Mouse (Mus musculus) forebrain, embryonic 13.5 days (tissue): ENCODE results near the gene Tmem120b. TPM values are rescaled to one million over a fixed set of nuclear protein-coding genes. Genes with fewer than 3 reads are reported as not detected.
A peak's percentile ranks its signal among the peaks of the same experiment; 100 is the strongest.

Experiments used
- ATAC-seq: fragments of 200-750 bp; cut with Nextera tagmentation; 2 replicates; pipeline ENCODE4 v1.8.0; 2017
- H3K27ac ChIP-seq: fragments of 300-500 bp; sonication (generic); 2 replicates; pipeline ENCODE4 v1.5.1; 2015; ENCODE audit warnings: inconsistent platforms, mild to moderate bottlenecking, moderate library complexity
- H3K27me3 ChIP-seq: fragments of 300-500 bp; sonication (generic); 2 replicates; pipeline ENCODE4 v1.6.1; 2015; ENCODE audit warnings: mild to moderate bottlenecking, inconsistent platforms
- H3K36me3 ChIP-seq: fragments of 300-500 bp; sonication (generic); 2 replicates; pipeline ENCODE4 v1.6.1; 2015; ENCODE audit warnings: mild to moderate bottlenecking, inconsistent platforms; ENCODE audit not compliant: poor library complexity, severe bottlenecking
- H3K4me1 ChIP-seq: fragments of 300-500 bp; sonication (generic); 2 replicates; pipeline ENCODE4 v1.6.1; 2015; ENCODE audit warnings: inconsistent platforms
- H3K4me2 ChIP-seq: fragments of 300-500 bp; sonication (generic); 2 replicates; pipeline ENCODE4 v1.6.1; 2015; ENCODE audit warnings: inconsistent platforms, mild to moderate bottlenecking, moderate library complexity
- H3K4me3 ChIP-seq: fragments of 300-500 bp; sonication (generic); 2 replicates; pipeline ENCODE4 v1.5.1; 2015; ENCODE audit warnings: mild to moderate bottlenecking, inconsistent platforms
- H3K9ac ChIP-seq: fragments of 300-500 bp; sonication (generic); 2 replicates; pipeline ENCODE4 v1.6.1; 2015; ENCODE audit warnings: mild to moderate bottlenecking, inconsistent platforms
- H3K9me3 ChIP-seq: fragments of 300-500 bp; sonication (generic); replicated peaks from 2 replicates; pipeline ENCODE4 v1.6.1; 2016; ENCODE audit warnings: inconsistent platforms
- WGBS: fragments of 180-500 bp; shearing (Covaris S2); methylation state at CpG from one replicate; pipeline ENCODE4 v1.1.7; 2015; 5-methylcytosine and 5-hydroxymethylcytosine counted together
- polyA plus RNA-seq: library from polyadenylated mRNA; unstranded; fragments of >200 nt; fragmentation: Nextera tagmentation; extraction: Ambion mirVana; gene quantifications from 2 replicates; pipeline ENCODE4 v1.2.1, GENCODE M21; 2015

Tmem120b gene
- polyA plus RNA-seq, 1 experiment from 2014 or later = 10.9 TPM

GRCm38 (mm10) chr5:123149451-123150400 is 81.5 kb downstream of the Tmem120b start:
- Histone ChIP-seq H3K27ac (peak overlapping the region; percentile 49), H3K36me3 (peaks cover 91% of the 10 kb centered on the region), H3K9ac (peak overlapping the region; percentile 61), H3K9me3 (no peaks in the 10 kb centered on the region), H3K4me1 (peaks cover 58% of the 10 kb centered on the region), H3K27me3 (no peaks in the 10 kb centered on the region), H3K4me2 (peak overlapping the region; percentile 69), H3K4me3 (peak overlapping the region; percentile 42)
- ATAC-seq = peak; percentile 92
- WGBS = 9% methylated on average over 19 of the region's 19 CpGs

GRCm38 (mm10) chr5:123150641-123151040 is 82.4 kb downstream of the Tmem120b start:
- Histone ChIP-seq H3K4me3 (peak overlapping the region; percentile 42), H3K36me3 (peaks cover 94% of the 10 kb centered on the region), H3K9ac (peak overlapping the region; percentile 61), H3K4me2 (peak overlapping the region; percentile 69), H3K4me1 (peaks cover 48% of the 10 kb centered on the region), H3K27me3 (no peaks in the 10 kb centered on the region), H3K9me3 (no peaks in the 10 kb centered on the region), H3K27ac (peak overlapping the region; percentile 36; the same call in 1 of the 2 replicates)
- 45% methylated on average over 7 of the region's 7 CpGs for WGBS
- ATAC-seq = no peak

GRCm38 (mm10) chr5:123151077-123151476 is 82.9 kb downstream of the Tmem120b start:
- Histone ChIP-seq H3K9me3 (no peaks in the 10 kb centered on the region), H3K4me3 (peak overlapping the region; percentile 42), H3K36me3 (peaks cover 92% of the 10 kb centered on the region), H3K4me1 (peaks cover 44% of the 10 kb centered on the region), H3K9ac (peak overlapping the region; percentile 61), H3K27ac (0 out of 2 replicates have a peak overlapping the region, but pooled peaks have one; percentile 36), H3K4me2 (peak overlapping the region; percentile 69), H3K27me3 (no peaks in the 10 kb centered on the region)
- WGBS = 49% methylated on average over 7 of the region's 7 CpGs
- no peak for ATAC-seq

- H3K9ac ChIP-seq = no peak overlapping the region
- H3K4me1 ChIP-seq = peaks cover 38% of the 10 kb centered on the region
- WGBS = 99% methylated on average over 19 of the region's 19 CpGs
- H3K36me3 ChIP-seq = peaks cover 91% of the 10 kb centered on the region
- no peaks in the 10 kb centered on the region for H3K9me3 ChIP-seq
- H3K4me2 ChIP-seq = no peak overlapping the region
- no peaks in the 10 kb centered on the region for H3K27me3 ChIP-seq
- H3K27ac ChIP-seq = no peak overlapping the region
- no peak for ATAC-seq
- H3K4me3 ChIP-seq = no peak overlapping the region
Measured at GRCm38 (mm10) chr5:123151707-123152362, 83.6 kb downstream of the Tmem120b start.

GRCm38 (mm10) chr5:123152901-123153300 is 84.7 kb downstream of the Tmem120b start:
- peaks cover 91% of the 10 kb centered on the region for H3K36me3 ChIP-seq
- no peak overlapping the region for H3K27ac ChIP-seq
- no peak for ATAC-seq
- H3K9me3 ChIP-seq = no peaks in the 10 kb centered on the region
- H3K4me1 ChIP-seq = peaks cover 37% of the 10 kb centered on the region
- H3K27me3 ChIP-seq = no peaks in the 10 kb centered on the region
- no peak overlapping the region for H3K4me3 ChIP-seq
- WGBS = 100% methylated on average over 1 of the region's 1 CpGs
- no peak overlapping the region for H3K4me2 ChIP-seq
- H3K9ac ChIP-seq = no peak overlapping the region

- H3K4me1 ChIP-seq = peaks cover 12% of the 10 kb centered on the region
- 0 out of 2 replicates have a peak, but pooled peaks have one; percentile 50 for ATAC-seq
- no peaks in the 10 kb centered on the region for H3K9me3 ChIP-seq
- H3K4me3 ChIP-seq = no peak overlapping the region
- WGBS = 58% methylated on average over 7 of the region's 7 CpGs
- no peak overlapping the region for H3K4me2 ChIP-seq
- H3K9ac ChIP-seq = no peak overlapping the region
- peaks cover 94% of the 10 kb centered on the region for H3K36me3 ChIP-seq
- H3K27ac ChIP-seq = no peak overlapping the region
- no peaks in the 10 kb centered on the region for H3K27me3 ChIP-seq
Measured at GRCm38 (mm10) chr5:123155425-123155824, 87.2 kb downstream of the Tmem120b start.

GRCm38 (mm10) chr5:123156763-123157162 is 88.5 kb downstream of the Tmem120b start:
- Histone ChIP-seq H3K9ac (no peak overlapping the region), H3K27me3 (no peaks in the 10 kb centered on the region), H3K4me3 (no peak overlapping the region), H3K4me2 (no peak overlapping the region), H3K4me1 (no peaks in the 10 kb centered on the region), H3K36me3 (peaks cover 94% of the 10 kb centered on the region), H3K9me3 (no peaks in the 10 kb centered on the region), H3K27ac (no peak overlapping the region)
- ATAC-seq = no peak
- WGBS = 86% methylated on average over 12 of the region's 12 CpGs

GRCm38 (mm10) chr5:123157972-123158371 is 89.8 kb downstream of the Tmem120b start:
- peaks cover 94% of the 10 kb centered on the region for H3K36me3 ChIP-seq
- no peaks in the 10 kb centered on the region for H3K9me3 ChIP-seq
- no peak overlapping the region for H3K4me3 ChIP-seq
- no peak overlapping the region for H3K27ac ChIP-seq
- H3K9ac ChIP-seq = no peak overlapping the region
- ATAC-seq = no peak
- 88% methylated on average over 4 of the region's 4 CpGs for WGBS
- no peaks in the 10 kb centered on the region for H3K27me3 ChIP-seq
- H3K4me2 ChIP-seq = no peak overlapping the region
- H3K4me1 ChIP-seq = no peaks in the 10 kb centered on the region

GRCm38 (mm10) chr5:123159446-123159845 is 91.2 kb downstream of the Tmem120b start:
- no peak overlapping the region for H3K27ac ChIP-seq
- H3K9ac ChIP-seq = no peak overlapping the region
- no peak overlapping the region for H3K4me2 ChIP-seq
- H3K4me3 ChIP-seq = no peak overlapping the region
- no peaks in the 10 kb centered on the region for H3K9me3 ChIP-seq
- H3K27me3 ChIP-seq = no peaks in the 10 kb centered on the region
- peaks cover 94% of the 10 kb centered on the region for H3K36me3 ChIP-seq
- WGBS = 96% methylated on average over 4 of the region's 4 CpGs
- ATAC-seq = no peak
- no peaks in the 10 kb centered on the region for H3K4me1 ChIP-seq

- WGBS = 96% methylated on average over 15 of the region's 15 CpGs
- no peak for ATAC-seq
- H3K27me3 ChIP-seq = no peaks in the 10 kb centered on the region
- H3K4me2 ChIP-seq = no peak overlapping the region
- no peak overlapping the region for H3K27ac ChIP-seq
- no peak overlapping the region for H3K4me3 ChIP-seq
- peaks cover 94% of the 10 kb centered on the region for H3K36me3 ChIP-seq
- H3K9ac ChIP-seq = no peak overlapping the region
- H3K9me3 ChIP-seq = no peaks in the 10 kb centered on the region
- H3K4me1 ChIP-seq = no peaks in the 10 kb centered on the region
Measured at GRCm38 (mm10) chr5:123159866-123160265, 91.7 kb downstream of the Tmem120b start.

GRCm38 (mm10) chr5:123160341-123160740 is 92.1 kb downstream of the Tmem120b start:
- no peaks in the 10 kb centered on the region for H3K9me3 ChIP-seq
- H3K27me3 ChIP-seq = no peaks in the 10 kb centered on the region
- H3K9ac ChIP-seq = no peak overlapping the region
- H3K4me1 ChIP-seq = no peaks in the 10 kb centered on the region
- H3K4me2 ChIP-seq = no peak overlapping the region
- H3K27ac ChIP-seq = no peak overlapping the region
- WGBS = 93% methylated on average over 15 of the region's 15 CpGs
- peaks cover 89% of the 10 kb centered on the region for H3K36me3 ChIP-seq
- ATAC-seq = no peak
- no peak overlapping the region for H3K4me3 ChIP-seq

GRCm38 (mm10) chr5:123162942-123163341 is 94.7 kb downstream of the Tmem120b start:
- Histone ChIP-seq H3K9me3 (no peaks in the 10 kb centered on the region), H3K4me1 (no peaks in the 10 kb centered on the region), H3K27ac (no peak overlapping the region), H3K36me3 (peaks cover 88% of the 10 kb centered on the region), H3K27me3 (no peaks in the 10 kb centered on the region), H3K4me3 (no peak overlapping the region), H3K9ac (no peak overlapping the region), H3K4me2 (no peak overlapping the region)
- 81% methylated on average over 9 of the region's 9 CpGs for WGBS
- ATAC-seq = no peak
